Mouse (Mus musculus) hindbrain, embryonic 12.5 days (tissue): Measurements from ENCODE around the gene Ccdc152. TPM values are rescaled to one million over a fixed set of nuclear protein-coding genes. Genes with fewer than 3 reads are reported as not detected.

Source experiments
- ATAC-seq: fragments of 200-750 bp; cut with Nextera tagmentation; 2 replicates; pipeline ENCODE4 v1.8.0; 2017; ENCODE audit warnings: moderate TSS enrichment; ENCODE audit not compliant: low FRiP score
- H3K27ac ChIP-seq: fragments of 300-500 bp; sonication (generic); 2 replicates; pipeline ENCODE4 v1.5.1; 2016; ENCODE audit warnings: mild to moderate bottlenecking
- H3K27me3 ChIP-seq: fragments of 300-500 bp; sonication (generic); 2 replicates; pipeline ENCODE4 v1.6.1; 2016; ENCODE audit warnings: mild to moderate bottlenecking
- H3K36me3 ChIP-seq: fragments of 300-500 bp; sonication (generic); 2 replicates; pipeline ENCODE4 v1.6.1; 2016; ENCODE audit warnings: mild to moderate bottlenecking
- H3K4me1 ChIP-seq: fragments of 300-500 bp; sonication (generic); 2 replicates; pipeline ENCODE4 v1.6.1; 2016
- H3K4me2 ChIP-seq: fragments of 300-500 bp; sonication (generic); replicated peaks from 2 replicates; pipeline ENCODE4 v1.6.1; 2016; ENCODE audit warnings: mild to moderate bottlenecking
- H3K4me3 ChIP-seq: fragments of 300-500 bp; sonication (generic); 2 replicates; pipeline ENCODE4 v1.5.1; 2016; ENCODE audit warnings: mild to moderate bottlenecking
- H3K9ac ChIP-seq: fragments of 300-500 bp; sonication (generic); 2 replicates; pipeline ENCODE4 v1.6.1; 2016; ENCODE audit warnings: mild to moderate bottlenecking, moderate library complexity
- H3K9me3 ChIP-seq: fragments of 300-500 bp; sonication (generic); replicated peaks from 2 replicates; pipeline ENCODE4 v1.6.1; 2016; ENCODE audit warnings: mild to moderate bottlenecking
- WGBS: fragments of 180-500 bp; shearing (Covaris S2); methylation state at CpG from one replicate; pipeline ENCODE4 v1.1.7; 2016; 5-methylcytosine and 5-hydroxymethylcytosine counted together
- polyA plus RNA-seq: library from polyadenylated mRNA; unstranded; fragments of >200 nt; fragmentation: Nextera tagmentation; extraction: Ambion mirVana; gene quantifications from 2 replicates; pipeline ENCODE4 v1.2.1, GENCODE M21; 2016

Ccdc152 gene
- polyA plus RNA-seq, 1 experiment from 2014 or later = not detected

- Histone ChIP-seq H3K9ac (no peak overlapping the region), H3K4me3 (no peak overlapping the region), H3K27ac (no peak overlapping the region), H3K36me3 (no peaks in the 10 kb centered on the region), H3K9me3 (no peaks in the 10 kb centered on the region), H3K27me3 (no peaks in the 10 kb centered on the region), H3K4me2 (no peak overlapping the region), H3K4me1 (peaks cover 3% of the 10 kb centered on the region; the same call in 1 of the 2 replicates)
- WGBS = 91% methylated on average over 1 of the region's 1 CpGs
- no peak for ATAC-seq
Measured at GRCm38 (mm10) chr15:3237963-3238362, 65.4 kb downstream of the Ccdc152 start.

GRCm38 (mm10) chr15:3236338-3236737 lies 67.0 kb downstream of the Ccdc152 start:
- H3K36me3 ChIP-seq = no peaks in the 10 kb centered on the region
- WGBS = 87% methylated on average over 2 of the region's 2 CpGs
- no peak overlapping the region for H3K4me3 ChIP-seq
- no peak overlapping the region for H3K27ac ChIP-seq
- no peak overlapping the region for H3K9ac ChIP-seq
- peaks cover 9% of the 10 kb centered on the region for H3K4me1 ChIP-seq
- no peak for ATAC-seq
- H3K4me2 ChIP-seq = no peak overlapping the region
- no peaks in the 10 kb centered on the region for H3K9me3 ChIP-seq
- no peaks in the 10 kb centered on the region for H3K27me3 ChIP-seq

GRCm38 (mm10) chr15:3233837-3234551 lies 69.3 kb downstream of the Ccdc152 start:
- Histone ChIP-seq H3K27ac (no peak overlapping the region), H3K9ac (no peak overlapping the region), H3K27me3 (no peaks in the 10 kb centered on the region), H3K4me1 (peaks cover 9% of the 10 kb centered on the region), H3K36me3 (no peaks in the 10 kb centered on the region), H3K9me3 (no peaks in the 10 kb centered on the region), H3K4me3 (no peak overlapping the region), H3K4me2 (no peak overlapping the region)
- 96% methylated on average over 3 of the region's 3 CpGs for whole genome bisulfite sequencing
- ATAC-seq = no peak

GRCm38 (mm10) chr15:3232168-3232835 lies 71.0 kb downstream of the Ccdc152 start:
- no peak overlapping the region for H3K4me3 ChIP-seq
- no peaks in the 10 kb centered on the region for H3K27me3 ChIP-seq
- 17% methylated on average over 9 of the region's 9 CpGs for WGBS
- H3K27ac ChIP-seq = no peak overlapping the region
- ATAC-seq = peak; percentile 38
- H3K9me3 ChIP-seq = no peaks in the 10 kb centered on the region
- H3K9ac ChIP-seq = no peak overlapping the region
- H3K4me2 ChIP-seq = no peak overlapping the region
- H3K36me3 ChIP-seq = no peaks in the 10 kb centered on the region
- H3K4me1 ChIP-seq = peaks cover 9% of the 10 kb centered on the region

GRCm38 (mm10) chr15:3231004-3231403 lies 72.3 kb downstream of the Ccdc152 start:
- Histone ChIP-seq H3K4me2 (no peak overlapping the region), H3K27ac (no peak overlapping the region), H3K9me3 (no peaks in the 10 kb centered on the region), H3K4me3 (no peak overlapping the region), H3K27me3 (no peaks in the 10 kb centered on the region), H3K36me3 (no peaks in the 10 kb centered on the region), H3K4me1 (peaks cover 9% of the 10 kb centered on the region), H3K9ac (no peak overlapping the region)
- no peak for ATAC-seq
- 82% methylated on average over 4 of the region's 4 CpGs for WGBS

Other genes starting within 250 kb of the Ccdc152 start
- gene Selenop, start 35.0 kb downstream of the Ccdc152 start, polyA plus RNA-seq = 77.9 and 85.9 TPM in 2 replicates